Mouse (Mus musculus) neural tube, embryonic 11.5 days (tissue): ENCODE measurements around the gene Mettl13. TPM values are rescaled to one million over a fixed set of nuclear protein-coding genes. Genes with fewer than 3 reads are reported as not detected.

Source experiments
- ATAC-seq: fragments of 200-750 bp; cut with Nextera tagmentation; 2 replicates; pipeline ENCODE4 v1.8.0; 2017; ENCODE audit warnings: moderate number of reproducible peaks, mild to moderate bottlenecking, moderate TSS enrichment, moderate library complexity; ENCODE audit not compliant: insufficient read depth, low FRiP score, low TSS enrichment
- DNase-seq: peaks from one replicate; pipeline ENCODE4 v3.0.0-alpha.2; 2015; ENCODE audit warnings: low spot score
- H3K27ac ChIP-seq: fragments of 300-500 bp; sonication (generic); 2 replicates; pipeline ENCODE4 v1.5.1; 2014; ENCODE audit warnings: low read depth, mild to moderate bottlenecking, low read length
- H3K27me3 ChIP-seq: fragments of 300-500 bp; sonication (generic); 2 replicates; pipeline ENCODE4 v1.6.1; 2014; ENCODE audit warnings: mild to moderate bottlenecking, low read length, mixed read lengths; ENCODE audit not compliant: control insufficient read depth, insufficient read depth
- H3K36me3 ChIP-seq: fragments of 300-500 bp; sonication (generic); 2 replicates; pipeline ENCODE4 v1.6.1; 2014; ENCODE audit warnings: mild to moderate bottlenecking, low read length, moderate library complexity, mixed read lengths; ENCODE audit not compliant: control insufficient read depth, insufficient read depth
- H3K4me1 ChIP-seq: fragments of 300-500 bp; sonication (generic); 2 replicates; pipeline ENCODE4 v1.6.1; 2014; ENCODE audit warnings: low read length, mixed read lengths; ENCODE audit not compliant: control insufficient read depth, insufficient read depth
- H3K4me2 ChIP-seq: fragments of 300-500 bp; sonication (generic); 2 replicates; pipeline ENCODE4 v1.6.1; 2014; ENCODE audit warnings: low read depth, mild to moderate bottlenecking, moderate library complexity
- H3K4me3 ChIP-seq: fragments of 300-500 bp; sonication (generic); 2 replicates; pipeline ENCODE4 v1.5.1; 2014; ENCODE audit warnings: low read depth, low read length
- H3K9ac ChIP-seq: fragments of 300-500 bp; sonication (generic); 2 replicates; pipeline ENCODE4 v1.6.1; 2014; ENCODE audit warnings: mild to moderate bottlenecking, low read length
- H3K9me3 ChIP-seq: fragments of 300-500 bp; sonication (generic); 2 replicates; pipeline ENCODE4 v1.6.1; 2016; ENCODE audit warnings: low read length; ENCODE audit not compliant: control insufficient read depth
- WGBS: fragments of 180-500 bp; shearing (Covaris S2); extraction: QIAGEN DNeasy Blood & Tissue Kit; methylation state at CpG from one replicate; pipeline ENCODE4 v1.1.7; 2014; 5-methylcytosine and 5-hydroxymethylcytosine counted together
- polyA plus RNA-seq: library from polyadenylated mRNA; unstranded; fragments of >200 nt; fragmentation: Nextera tagmentation; extraction: Ambion mirVana; gene quantifications from 2 replicates; pipeline ENCODE4 v1.2.1, GENCODE M21; 2014

Mettl13 gene
- polyA plus RNA-seq, 1 experiment from 2014 or later, result 15.5 TPM

DNA sequence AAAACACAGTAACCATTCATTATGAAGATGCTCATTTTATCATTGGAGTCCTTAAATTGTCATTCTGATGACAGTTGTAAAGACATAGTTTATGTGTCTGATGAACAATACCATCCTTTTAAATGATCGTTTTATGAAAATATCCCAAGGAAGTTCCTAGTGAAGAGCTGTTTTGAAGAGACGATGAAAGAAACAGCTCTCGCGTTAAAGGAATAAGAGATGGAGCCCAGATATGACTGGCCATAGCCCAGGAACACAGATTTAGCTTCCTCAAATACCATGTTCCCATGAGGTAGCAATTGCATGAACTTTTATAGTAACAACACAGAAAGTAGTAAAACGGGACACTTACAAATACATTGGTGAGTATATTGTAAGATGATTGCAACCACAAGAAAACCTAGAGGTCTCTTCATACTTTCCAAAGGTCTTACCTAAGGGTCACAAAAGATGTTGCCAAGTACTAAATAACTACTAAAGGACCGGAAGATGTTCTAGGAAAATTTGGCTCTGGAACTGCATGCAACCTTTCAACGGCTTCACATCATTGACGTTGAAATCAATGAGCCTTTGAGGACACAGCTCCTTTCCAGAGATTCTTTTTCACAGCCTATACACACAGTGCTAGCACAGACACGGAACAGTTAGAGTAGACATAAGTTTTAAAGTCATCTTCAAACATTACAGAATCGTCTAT lies 714 bp upstream of the Mettl13 start:
- Histone ChIP-seq H3K27me3 (no peaks in the 10 kb centered on the region), H3K9me3 (no peaks in the 10 kb centered on the region), H3K4me3 (peak overlapping the region; percentile 64), H3K4me2 (peak overlapping the region; percentile 92), H3K9ac (peak overlapping the region; percentile 57; the same call in 1 of the 2 replicates), H3K4me1 (peaks cover 11% of the 10 kb centered on the region; the same call in 1 of the 2 replicates), H3K36me3 (peaks cover 7% of the 10 kb centered on the region; the same call in 1 of the 2 replicates), H3K27ac (peak overlapping the region; percentile 55; the same call in 1 of the 2 replicates)
- WGBS, result 76% methylated on average over 10 of the region's 10 CpGs
- DNase-seq, result no peak
- no peak for ATAC-seq

- ATAC-seq (no peak), DNase-seq (no peak)
- peaks cover 9% of the 10 kb centered on the region; the same call in 1 of the 2 replicates for H3K36me3 ChIP-seq
- H3K4me2 ChIP-seq, result peak overlapping the region; percentile 92
- H3K9me3 ChIP-seq, result no peaks in the 10 kb centered on the region
- H3K27me3 ChIP-seq, result no peaks in the 10 kb centered on the region
- 24% methylated on average over 10 of the region's 10 CpGs for WGBS
- H3K9ac ChIP-seq, result peak overlapping the region; percentile 64
- peaks cover 11% of the 10 kb centered on the region; the same call in 1 of the 2 replicates for H3K4me1 ChIP-seq
- peak overlapping the region; percentile 64 for H3K4me3 ChIP-seq
- H3K27ac ChIP-seq, result no peak overlapping the region
These were observed 744 bp downstream of the Mettl13 start for GRCm38 (mm10) chr1:162547607-162548006.

GRCm38 (mm10) chr1:162543231-162543630 lies 5.1 kb downstream of the Mettl13 start:
- Histone ChIP-seq H3K27me3 (no peaks in the 10 kb centered on the region), H3K9me3 (no peaks in the 10 kb centered on the region), H3K27ac (no peak overlapping the region), H3K4me1 (peaks cover 7% of the 10 kb centered on the region; the same call in 1 of the 2 replicates), H3K9ac (no peak overlapping the region), H3K4me3 (no peak overlapping the region), H3K36me3 (peaks cover 11% of the 10 kb centered on the region; the same call in 1 of the 2 replicates), H3K4me2 (no peak overlapping the region)
- ATAC-seq, result no peak
- 66% methylated on average over 1 of the region's 1 CpGs for WGBS
- DNase-seq, result no peak

DNA sequence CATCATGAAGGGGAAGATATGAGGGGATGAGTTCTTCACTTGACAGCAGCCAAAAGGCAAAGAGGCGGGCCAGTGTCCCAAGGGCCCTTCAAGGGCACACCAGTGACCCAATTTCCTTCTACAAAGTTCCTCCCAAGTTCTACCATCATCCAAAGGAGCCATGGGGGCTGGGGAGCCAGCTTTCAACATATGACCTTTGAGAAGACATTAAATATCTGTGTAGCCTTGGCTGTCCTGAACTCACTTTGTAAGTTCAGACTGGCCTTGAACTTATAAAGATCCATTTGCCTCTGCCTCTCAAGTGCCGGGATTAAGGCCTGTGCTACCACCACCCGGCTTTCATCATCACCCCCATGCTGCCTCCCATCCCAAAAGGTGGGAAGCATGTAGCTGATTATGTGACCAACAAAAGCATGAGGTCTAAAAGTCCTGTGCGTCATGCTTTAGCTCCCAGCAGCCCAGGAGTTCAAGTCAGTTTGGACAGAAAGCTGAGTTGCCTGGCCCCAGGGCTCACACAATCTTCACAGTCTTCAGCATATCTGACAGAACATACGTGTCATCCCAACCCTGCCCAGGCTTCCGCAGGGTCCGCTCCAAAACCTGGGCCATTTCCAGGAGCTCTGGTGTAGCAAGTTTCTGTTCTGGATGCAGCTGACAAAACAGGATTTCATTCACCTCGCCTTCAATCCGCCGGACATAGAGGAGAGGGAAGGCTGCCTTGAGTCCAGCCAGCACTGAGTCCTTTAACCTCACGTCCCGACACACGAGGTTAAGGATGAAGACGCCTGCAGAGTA lies 14.4 kb downstream of the Mettl13 start:
- Histone ChIP-seq H3K4me1 (no peaks in the 10 kb centered on the region), H3K36me3 (peaks cover 14% of the 10 kb centered on the region), H3K27me3 (no peaks in the 10 kb centered on the region), H3K9ac (no peak overlapping the region), H3K4me2 (no peak overlapping the region), H3K4me3 (no peak overlapping the region), H3K9me3 (no peaks in the 10 kb centered on the region), H3K27ac (no peak overlapping the region)
- no peak for ATAC-seq
- DNase-seq, result no peak
- WGBS, result 93% methylated on average over 14 of the region's 14 CpGs

DNA sequence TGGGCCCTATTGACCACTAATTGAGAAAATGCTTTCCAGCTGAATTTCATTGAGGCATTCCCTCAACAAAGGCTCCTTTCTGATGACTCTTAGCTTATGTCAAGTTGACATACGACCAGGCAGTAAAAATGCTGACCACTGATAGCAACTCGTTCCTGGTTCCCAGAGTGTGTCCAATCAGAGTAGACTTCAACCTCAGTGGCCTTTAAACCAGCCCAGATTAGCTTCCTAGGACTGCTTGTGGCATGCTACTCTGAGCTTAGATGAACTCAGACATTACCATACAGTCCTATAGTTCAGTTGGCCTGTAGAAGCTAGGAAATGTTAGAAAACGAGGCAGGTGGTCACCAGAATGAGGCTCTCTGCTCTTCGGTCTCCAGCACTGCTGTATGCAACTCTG lies 16.0 kb downstream of the Mettl13 start:
- peaks cover 12% of the 10 kb centered on the region for H3K36me3 ChIP-seq
- H3K9me3 ChIP-seq, result no peaks in the 10 kb centered on the region
- no peak for DNase-seq
- no peak overlapping the region for H3K4me3 ChIP-seq
- no peak overlapping the region for H3K27ac ChIP-seq
- 53% methylated on average over 4 of the region's 4 CpGs for WGBS
- no peaks in the 10 kb centered on the region for H3K27me3 ChIP-seq
- peak; percentile 43; the same call in 1 of the 2 replicates for ATAC-seq
- H3K9ac ChIP-seq, result no peak overlapping the region
- H3K4me1 ChIP-seq, result no peaks in the 10 kb centered on the region
- no peak overlapping the region for H3K4me2 ChIP-seq

GRCm38 (mm10) chr1:162531584-162531983 lies 16.8 kb downstream of the Mettl13 start:
- H3K36me3 ChIP-seq, result peaks cover 12% of the 10 kb centered on the region
- H3K27ac ChIP-seq, result no peak overlapping the region
- H3K9me3 ChIP-seq, result no peaks in the 10 kb centered on the region
- ATAC-seq (no peak), DNase-seq (no peak)
- no peaks in the 10 kb centered on the region for H3K27me3 ChIP-seq
- H3K4me3 ChIP-seq, result no peak overlapping the region
- no peak overlapping the region for H3K9ac ChIP-seq
- H3K4me2 ChIP-seq, result no peak overlapping the region
- no peaks in the 10 kb centered on the region for H3K4me1 ChIP-seq
- WGBS, result 73% methylated on average over 4 of the region's 4 CpGs

- H3K9me3 ChIP-seq, result no peaks in the 10 kb centered on the region
- no peak for ATAC-seq
- no peaks in the 10 kb centered on the region for H3K27me3 ChIP-seq
- no peak overlapping the region for H3K4me3 ChIP-seq
- no peak overlapping the region for H3K27ac ChIP-seq
- WGBS, result 84% methylated on average over 1 of the region's 1 CpGs
- H3K4me2 ChIP-seq, result no peak overlapping the region
- peaks cover 8% of the 10 kb centered on the region for H3K36me3 ChIP-seq
- no peak overlapping the region for H3K9ac ChIP-seq
- no peak for DNase-seq
- no peaks in the 10 kb centered on the region for H3K4me1 ChIP-seq
These were observed 17.7 kb downstream of the Mettl13 start for GRCm38 (mm10) chr1:162530666-162531065.

GRCm38 (mm10) chr1:162529651-162530050 lies 18.7 kb downstream of the Mettl13 start:
- H3K9ac ChIP-seq, result no peak overlapping the region
- no peaks in the 10 kb centered on the region for H3K27me3 ChIP-seq
- no peak overlapping the region for H3K27ac ChIP-seq
- no peaks in the 10 kb centered on the region for H3K4me1 ChIP-seq
- H3K4me3 ChIP-seq, result no peak overlapping the region
- peaks cover 8% of the 10 kb centered on the region for H3K36me3 ChIP-seq
- H3K9me3 ChIP-seq, result no peaks in the 10 kb centered on the region
- 83% methylated on average over 2 of the region's 2 CpGs for WGBS
- H3K4me2 ChIP-seq, result no peak overlapping the region
- DNase-seq (no peak), ATAC-seq (no peak)
